In the genomic region with DNA sequence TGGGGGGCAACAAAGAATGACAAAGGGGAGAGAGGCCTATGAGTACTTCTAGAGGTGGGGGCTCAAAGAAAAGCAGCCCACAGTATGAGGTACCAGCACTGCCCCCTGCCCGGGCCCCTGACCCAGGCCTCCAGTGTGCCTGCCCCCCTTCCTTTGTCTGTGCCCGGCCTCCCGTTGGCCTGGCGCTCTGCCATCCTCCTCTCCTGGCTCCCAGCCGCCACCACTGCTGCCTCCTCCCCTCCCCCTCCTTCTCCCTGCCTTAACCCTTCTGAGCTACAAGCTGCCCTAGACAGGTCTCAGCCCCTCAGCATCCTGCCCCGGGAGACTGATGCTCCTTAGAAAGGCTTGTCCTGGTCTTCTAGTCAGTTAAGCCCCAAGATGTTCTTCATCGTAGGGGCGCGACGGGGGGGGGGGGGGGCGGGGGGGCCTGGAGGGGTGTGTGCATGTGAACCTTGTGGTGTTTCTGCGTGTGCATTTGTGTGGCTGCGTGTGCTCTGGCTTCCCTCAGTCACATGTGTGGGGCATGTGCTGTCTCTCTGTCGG, we compare ENCODE assay signal across 9 mouse cellular contexts. TPM values are rescaled to one million over a fixed set of nuclear protein-coding genes. Genes with fewer than 3 reads are reported as not detected.
DNase-seq lines count a peak whose midpoint lies in the region; ATAC-seq and TF ChIP-seq lines count a peak whose summit lies in the region.
"Had no signal": no experiment of that assay in that cellular context is flagged by ENCODE, and none has a peak within 500 bp of the region (broad histone marks: within the 10 kb centered on the region; RNA-seq: fewer than 3 reads in every experiment).

No protein-coding gene starts in this region.

- no peaks in the 10 kb centered on the region for H3K9me3 ChIP-seq in megakaryocyte, embryonic 14.5 days
- H3K9me3 ChIP-seq in embryonic facial prominence, embryonic 13.5 days: no peaks in the 10 kb centered on the region
- H3K9me3 ChIP-seq in heart, embryonic 14.5 days (ENCODE audit: control insufficient read depth, low read length): no peaks in the 10 kb centered on the region
- H3K9me3 ChIP-seq in liver, embryonic 14.5 days (ENCODE audit: control insufficient read depth, low read length): no peaks in the 10 kb centered on the region
- H3K9me3 ChIP-seq in neural tube, embryonic 12.5 days: no peaks in the 10 kb centered on the region

- ATAC-seq in megakaryocyte, adult 5-6 weeks (ENCODE audit: poor library complexity, severe bottlenecking): no peak
- peak; percentile 39 for ATAC-seq in embryonic facial prominence, embryonic 13.5 days (ENCODE audit: insufficient number of reproducible peaks, insufficient read depth, low FRiP score, low TSS enrichment, low read depth)
- peak; percentile 29 for ATAC-seq in heart, embryonic 14.5 days (ENCODE audit: insufficient number of reproducible peaks, insufficient read depth, low FRiP score, low read depth)
- ATAC-seq in liver, embryonic 14.5 days (ENCODE audit: insufficient read depth): no peak
- ATAC-seq in neural tube, embryonic 12.5 days (ENCODE audit: low FRiP score, low read depth): peak; percentile 39
- ATAC-seq: Patski had no signal

- H3K4me3 ChIP-seq in megakaryocyte, embryonic 14.5 days (replicated peaks): peak overlapping the region; percentile 100
- H3K4me3 ChIP-seq in embryonic facial prominence, embryonic 13.5 days: peak overlapping the region; percentile 97
- peak overlapping the region; percentile 39 to 99 for H3K4me3 ChIP-seq in heart, embryonic 14.5 days (ENCODE audit: control insufficient read depth in 1 of 2, insufficient read depth in 1 of 2, low read depth in 1 of 2, low read length in 2 of 2)
- peak overlapping the region; percentile 6 to 19; a peak in 3 of 4 replicates for H3K4me3 ChIP-seq in liver, embryonic 14.5 days (ENCODE audit: insufficient read depth in 1 of 2, low read depth in 2 of 2, low read length in 2 of 2)
- H3K4me3 ChIP-seq in neural tube, embryonic 12.5 days: peak overlapping the region; percentile 32
- H3K4me3 ChIP-seq in thymus, adult 2 months (ENCODE audit: control insufficient read depth, insufficient read depth, low read length): peak overlapping the region; percentile 6; the same call in 1 of the 2 replicates

- H3K27me3 ChIP-seq in megakaryocyte, embryonic 14.5 days (replicated peaks): no peaks in the 10 kb centered on the region
- no peaks in the 10 kb centered on the region for H3K27me3 ChIP-seq in embryonic facial prominence, embryonic 13.5 days
- H3K27me3 ChIP-seq in heart, embryonic 14.5 days (ENCODE audit: control insufficient read depth, insufficient read depth, low read length): no peaks in the 10 kb centered on the region
- peaks cover 7% of the 10 kb centered on the region; the same call in 1 of the 2 replicates for H3K27me3 ChIP-seq in liver, embryonic 14.5 days (ENCODE audit: control insufficient read depth, insufficient read depth, low read length)
- no peaks in the 10 kb centered on the region for H3K27me3 ChIP-seq in neural tube, embryonic 12.5 days (replicated peaks)
- H3K27me3 ChIP-seq in thymus, adult 2 months (ENCODE audit: control insufficient read depth, insufficient read depth, low read length): no peaks in the 10 kb centered on the region
- H3K27me3 ChIP-seq: Patski had no signal

- H3K4me2 ChIP-seq in embryonic facial prominence, embryonic 13.5 days: peak overlapping the region; percentile 93
- H3K4me2 ChIP-seq in heart, embryonic 14.5 days (ENCODE audit: low read length): peak overlapping the region; percentile 94
- peak overlapping the region; percentile 95 for H3K4me2 ChIP-seq in liver, embryonic 14.5 days (ENCODE audit: low read depth)
- H3K4me2 ChIP-seq in neural tube, embryonic 12.5 days (replicated peaks): peak overlapping the region; percentile 92

- no peak for TF ChIP-seq EP300 in liver, embryonic 14.5 days (IDR thresholded peaks at IDR 0.05; ENCODE audit: low read depth)

- no peak for TF ChIP-seq CTCF in liver, embryonic 14.5 days (IDR thresholded peaks at IDR 0.05; ENCODE audit: low read depth)
- no peak for TF ChIP-seq CTCF in thymus, adult 2 months (IDR thresholded peaks at IDR 0.05; ENCODE audit: borderline replicate concordance, control insufficient read depth, extremely low read depth, insufficient read depth, low read length, poor library complexity)

- peaks cover 9% of the 10 kb centered on the region for H3K36me3 ChIP-seq in megakaryocyte, embryonic 14.5 days (replicated peaks; ENCODE audit: low read length)
- no peaks in the 10 kb centered on the region for H3K36me3 ChIP-seq in embryonic facial prominence, embryonic 13.5 days
- H3K36me3 ChIP-seq in heart, embryonic 14.5 days (ENCODE audit: control insufficient read depth, insufficient read depth, low read length): no peaks in the 10 kb centered on the region
- H3K36me3 ChIP-seq in liver, embryonic 14.5 days (replicated peaks; ENCODE audit: control insufficient read depth, insufficient read depth, low read depth): no peaks in the 10 kb centered on the region; the same call in 1 of the 2 replicates
- H3K36me3 ChIP-seq in neural tube, embryonic 12.5 days: no peaks in the 10 kb centered on the region
- no peaks in the 10 kb centered on the region for H3K36me3 ChIP-seq in thymus, adult 2 months (ENCODE audit: control insufficient read depth, insufficient read depth, low read length)

- peak; percentile 96 for DNase-seq in kidney, postnatal 10 days
- DNase-seq in liver, embryonic 14.5 days (ENCODE audit: low read depth in 3 of 3, low spot score in 3 of 3): no peak
- DNase-seq in thymus, adult 2 months: peak; percentile 59

- H3K4me1 ChIP-seq in megakaryocyte, embryonic 14.5 days: peaks cover 82% of the 10 kb centered on the region
- H3K4me1 ChIP-seq in embryonic facial prominence, embryonic 13.5 days: peaks cover 72% of the 10 kb centered on the region
- peaks cover 54 to 78% of the 10 kb centered on the region in 2 experiments for H3K4me1 ChIP-seq in heart, embryonic 14.5 days (ENCODE audit: control insufficient read depth in 2 of 2, insufficient read depth in 2 of 2, low read length in 2 of 2)
- H3K4me1 ChIP-seq in liver, embryonic 14.5 days (replicated peaks; ENCODE audit: control insufficient read depth in 2 of 2, insufficient read depth in 2 of 2, low read length in 1 of 2): peaks cover 46 to 59% of the 10 kb centered on the region in 2 experiments
- peaks cover 71% of the 10 kb centered on the region for H3K4me1 ChIP-seq in neural tube, embryonic 12.5 days
- H3K4me1 ChIP-seq in thymus, adult 2 months (replicated peaks; ENCODE audit: control insufficient read depth, insufficient read depth, low read length): peaks cover 57% of the 10 kb centered on the region

- peak overlapping the region; percentile 99 for H3K27ac ChIP-seq in embryonic facial prominence, embryonic 13.5 days
- peak overlapping the region; percentile 94 to 99 for H3K27ac ChIP-seq in heart, embryonic 14.5 days (replicated peaks in 1 of 2; ENCODE audit: control insufficient read depth in 1 of 2, insufficient read depth in 1 of 2, low read depth in 2 of 2, low read length in 2 of 2)
- H3K27ac ChIP-seq in liver, embryonic 14.5 days: peak overlapping the region; percentile 0
- H3K27ac ChIP-seq in neural tube, embryonic 12.5 days: peak overlapping the region; percentile 96
- peak overlapping the region; percentile 66 for H3K27ac ChIP-seq in thymus, adult 2 months (ENCODE audit: control insufficient read depth, insufficient read depth, low read length)

- 1% methylated on average over 13 of the region's 14 CpGs for WGBS in embryonic facial prominence, embryonic 13.5 days
- under 1% methylated on average over 14 of the region's 14 CpGs for WGBS in heart, embryonic 14.5 days
- 0% methylated on average over 12 of the region's 14 CpGs for WGBS in liver, embryonic 14.5 days (ENCODE audit: insufficient replicate concordance)
- WGBS in neural tube, embryonic 12.5 days: under 1% methylated on average over 10 of the region's 14 CpGs
- 0% methylated on average over 13 of the region's 14 CpGs for WGBS in thymus, adult 2 months

- TF ChIP-seq POLR2A in thymus, adult 2 months (IDR thresholded peaks at IDR 0.05; ENCODE audit: control insufficient read depth, extremely low read depth, insufficient read depth, low read length, poor library complexity): no peak

- H3K9ac ChIP-seq in embryonic facial prominence, embryonic 13.5 days: peak overlapping the region; percentile 98
- H3K9ac ChIP-seq in heart, embryonic 14.5 days (ENCODE audit: low read length): peak overlapping the region; percentile 100
- H3K9ac ChIP-seq in liver, embryonic 14.5 days (replicated peaks): peak overlapping the region; percentile 38
- H3K9ac ChIP-seq in neural tube, embryonic 12.5 days: peak overlapping the region; percentile 70

RNA-seq across cellular contexts. Expression of gene Pprc1, which starts 2.7 kb away (rescaled TPM):
- 8.7 and 12.2 TPM in 2 replicates for polyA plus RNA-seq in megakaryocyte, embryonic 14.5 days (2012; ENCODE audit: insufficient read depth, low replicate concordance)
- 14.1 and 30.8 TPM in 2 replicates for total RNA-seq in megakaryocyte, adult 5-6 weeks (2015)
- total RNA-seq in megakaryocyte, adult 5-6 weeks (2017): 8.6 and 11.5 TPM in 2 replicates
- 33.2 and 38.8 TPM in 2 replicates for polyA plus RNA-seq in embryonic facial prominence, embryonic 13.5 days (2015; fragmentation: Nextera tagmentation; extraction: Ambion mirVana)
- polyA plus RNA-seq in heart, embryonic 14.5 days (2014; fragmentation: Nextera tagmentation; extraction: Ambion mirVana): 24.6 and 26.4 TPM in 2 replicates
- 17.5 and 19.4 TPM in 2 replicates for polyA plus RNA-seq in liver, embryonic 14.5 days (2012; rRNA removed)
- 25.0 and 28.0 TPM in 2 replicates for polyA plus RNA-seq in liver, embryonic 14.5 days (2014; fragmentation: Nextera tagmentation; extraction: Ambion mirVana)
- polyA plus RNA-seq in neural tube, embryonic 12.5 days (2016; fragmentation: Nextera tagmentation; extraction: Ambion mirVana): 25.6 and 26.2 TPM in 2 replicates
- 42.8 and 44.1 TPM in 2 replicates for polyA plus RNA-seq in thymus, adult 2 months (2012; rRNA removed)

RNA-seq across cellular contexts. Expression of gene Ldb1, which starts 3.0 kb away (rescaled TPM):
- polyA plus RNA-seq in megakaryocyte, embryonic 14.5 days (2012; ENCODE audit: insufficient read depth, low replicate concordance): 349 and 424 TPM in 2 replicates
- total RNA-seq in megakaryocyte, adult 5-6 weeks (2015): 48.8 and 54.5 TPM in 2 replicates
- 60.2 and 60.8 TPM in 2 replicates for total RNA-seq in megakaryocyte, adult 5-6 weeks (2017)
- polyA plus RNA-seq in embryonic facial prominence, embryonic 13.5 days (2015; fragmentation: Nextera tagmentation; extraction: Ambion mirVana): 121 and 124 TPM in 2 replicates
- polyA plus RNA-seq in heart, embryonic 14.5 days (2014; fragmentation: Nextera tagmentation; extraction: Ambion mirVana): 58.8 and 66.5 TPM in 2 replicates
- polyA plus RNA-seq in liver, embryonic 14.5 days (2012; rRNA removed): 129 and 132 TPM in 2 replicates
- 22.8 and 29.0 TPM in 2 replicates for polyA plus RNA-seq in liver, embryonic 14.5 days (2014; fragmentation: Nextera tagmentation; extraction: Ambion mirVana)
- polyA plus RNA-seq in neural tube, embryonic 12.5 days (2016; fragmentation: Nextera tagmentation; extraction: Ambion mirVana): 139 and 144 TPM in 2 replicates
- polyA plus RNA-seq in thymus, adult 2 months (2012; rRNA removed): 699 and 772 TPM in 2 replicates

RNA-seq across cellular contexts. Expression of gene Nolc1, which starts 33.7 kb away (rescaled TPM):
- polyA plus RNA-seq in megakaryocyte, embryonic 14.5 days (2012; ENCODE audit: insufficient read depth, low replicate concordance): 14.7 and 44.5 TPM in 2 replicates
- 16.4 and 19.7 TPM in 2 replicates for total RNA-seq in megakaryocyte, adult 5-6 weeks (2015)
- 36.8 and 47.6 TPM in 2 replicates for total RNA-seq in megakaryocyte, adult 5-6 weeks (2017)
- polyA plus RNA-seq in embryonic facial prominence, embryonic 13.5 days (2015; fragmentation: Nextera tagmentation; extraction: Ambion mirVana): 89.6 and 96.1 TPM in 2 replicates
- polyA plus RNA-seq in heart, embryonic 14.5 days (2014; fragmentation: Nextera tagmentation; extraction: Ambion mirVana): 36.5 and 37.1 TPM in 2 replicates
- 36.6 and 63.9 TPM in 2 replicates for polyA plus RNA-seq in liver, embryonic 14.5 days (2012; rRNA removed)
- 55.0 and 58.2 TPM in 2 replicates for polyA plus RNA-seq in liver, embryonic 14.5 days (2014; fragmentation: Nextera tagmentation; extraction: Ambion mirVana)
- 81.7 and 94.9 TPM in 2 replicates for polyA plus RNA-seq in neural tube, embryonic 12.5 days (2016; fragmentation: Nextera tagmentation; extraction: Ambion mirVana)
- 19.5 and 23.3 TPM in 2 replicates for polyA plus RNA-seq in thymus, adult 2 months (2012; rRNA removed)

RNA-seq across cellular contexts. Expression of gene Hps6, which starts 38.7 kb away (rescaled TPM):
- polyA plus RNA-seq in megakaryocyte, embryonic 14.5 days (2012; ENCODE audit: insufficient read depth, low replicate concordance): 8.7 and 9.6 TPM in 2 replicates
- total RNA-seq in megakaryocyte, adult 5-6 weeks (2015): 1.2 and 1.7 TPM in 2 replicates
- total RNA-seq in megakaryocyte, adult 5-6 weeks (2017): 6.6 and 6.8 TPM in 2 replicates
- 7.3 and 7.4 TPM in 2 replicates for polyA plus RNA-seq in embryonic facial prominence, embryonic 13.5 days (2015; fragmentation: Nextera tagmentation; extraction: Ambion mirVana)
- polyA plus RNA-seq in heart, embryonic 14.5 days (2014; fragmentation: Nextera tagmentation; extraction: Ambion mirVana): 3.3 and 4.0 TPM in 2 replicates
- polyA plus RNA-seq in liver, embryonic 14.5 days (2012; rRNA removed): 0.96 and 1.2 TPM in 2 replicates
- polyA plus RNA-seq in liver, embryonic 14.5 days (2014; fragmentation: Nextera tagmentation; extraction: Ambion mirVana): 1.3 and 1.4 TPM in 2 replicates
- 4.3 and 5.2 TPM in 2 replicates for polyA plus RNA-seq in neural tube, embryonic 12.5 days (2016; fragmentation: Nextera tagmentation; extraction: Ambion mirVana)
- polyA plus RNA-seq in thymus, adult 2 months (2012; rRNA removed): 9.4 and 11.9 TPM in 2 replicates

RNA-seq across cellular contexts. Expression of gene Armh3, which starts 43.7 kb away (rescaled TPM):
- 0.89 and 2.1 TPM in 2 replicates for polyA plus RNA-seq in megakaryocyte, embryonic 14.5 days (2012; ENCODE audit: insufficient read depth, low replicate concordance)
- 12.8 and 15.6 TPM in 2 replicates for total RNA-seq in megakaryocyte, adult 5-6 weeks (2015)
- total RNA-seq in megakaryocyte, adult 5-6 weeks (2017): 6.6 and 8.5 TPM in 2 replicates
- polyA plus RNA-seq in embryonic facial prominence, embryonic 13.5 days (2015; fragmentation: Nextera tagmentation; extraction: Ambion mirVana): 22.3 TPM in 2 replicates
- polyA plus RNA-seq in heart, embryonic 14.5 days (2014; fragmentation: Nextera tagmentation; extraction: Ambion mirVana): 13.9 and 14.1 TPM in 2 replicates
- 2.0 and 2.2 TPM in 2 replicates for polyA plus RNA-seq in liver, embryonic 14.5 days (2012; rRNA removed)
- polyA plus RNA-seq in liver, embryonic 14.5 days (2014; fragmentation: Nextera tagmentation; extraction: Ambion mirVana): 2.6 and 2.8 TPM in 2 replicates
- polyA plus RNA-seq in neural tube, embryonic 12.5 days (2016; fragmentation: Nextera tagmentation; extraction: Ambion mirVana): 21.2 and 23.0 TPM in 2 replicates
- polyA plus RNA-seq in thymus, adult 2 months (2012; rRNA removed): 10.9 and 11.2 TPM in 2 replicates

Comparison
In these comparisons a context has a peak if more than half of its experiments do, and no peak if none do; other contexts are left out.
1. H3K4me3 ChIP-seq: peak in every context shown above with its lines; median percentile 100 in megakaryocyte, embryonic 14.5 days; 97 in embryonic facial prominence, embryonic 13.5 days; 69 in heart, embryonic 14.5 days; 32 in neural tube, embryonic 12.5 days; 12 in liver, embryonic 14.5 days; 6 in thymus, adult 2 months.
2. ATAC-seq: peak in embryonic facial prominence, embryonic 13.5 days (single experiment), heart, embryonic 14.5 days (single experiment) and neural tube, embryonic 12.5 days (single experiment); none in megakaryocyte, adult 5-6 weeks (single experiment) and liver, embryonic 14.5 days (single experiment).
3. H3K27ac ChIP-seq: peak in every context shown above with its lines; median percentile 99 in embryonic facial prominence, embryonic 13.5 days; 96 in heart, embryonic 14.5 days; 96 in neural tube, embryonic 12.5 days; 66 in thymus, adult 2 months; 0 in liver, embryonic 14.5 days.
4. H3K9ac ChIP-seq: peak in every context shown above with its lines; median percentile 100 in heart, embryonic 14.5 days; 98 in embryonic facial prominence, embryonic 13.5 days; 70 in neural tube, embryonic 12.5 days; 38 in liver, embryonic 14.5 days.
5. DNase-seq: peak in kidney, postnatal 10 days (single experiment) and thymus, adult 2 months (single experiment); none in liver, embryonic 14.5 days (0 of 3).
6. Peak in every context shown above with its lines, with median percentiles within 50 percentile points of each other: H3K4me2 ChIP-seq.